Mouse (Mus musculus): ENCODE measurements around the gene 9230104L09Rik.

GRCm38 (mm10) chr2:148888872-148889271 is 24.0 kb upstream of the 9230104L09Rik start:
- TF ChIP-seq CTCF (IDR thresholded peaks at IDR 0.05; ENCODE audit: low read depth) (no peak), EP300 (IDR thresholded peaks at IDR 0.05; ENCODE audit: low read depth) (no peak)
